8 mouse cellular contexts compared by ENCODE assay signal in the genomic region with DNA sequence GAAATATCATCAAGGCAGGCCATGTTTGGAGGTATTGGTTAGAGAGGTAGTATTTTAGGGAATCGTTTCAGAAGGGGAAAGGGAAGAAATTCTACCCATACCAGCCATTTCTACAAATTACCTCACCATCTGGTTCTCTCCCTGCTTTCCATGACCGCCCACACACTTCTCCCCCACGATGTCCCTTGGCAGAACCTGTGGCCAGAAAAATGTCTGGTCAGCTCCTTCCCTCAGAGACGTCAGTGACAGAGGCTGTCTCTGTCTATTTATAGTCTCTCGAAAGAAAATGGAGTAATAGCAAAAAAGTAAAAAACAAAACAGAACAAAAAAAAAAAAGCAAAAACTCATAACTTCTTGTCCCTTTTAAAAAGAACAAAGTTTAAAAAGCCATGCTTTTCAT. TPM values are rescaled to one million over a fixed set of nuclear protein-coding genes. Genes with fewer than 3 reads are reported as not detected.
DNase-seq lines count a peak whose midpoint lies in the region; ATAC-seq lines count a peak whose summit lies in the region.

No protein-coding gene starts in this region.

- no peak overlapping the region for H3K27ac ChIP-seq in forebrain, embryonic 16.5 days (ENCODE audit: low read length)

- no peak overlapping the region for H3K4me2 ChIP-seq in forebrain, embryonic 16.5 days (ENCODE audit: low read length)

- H3K4me3 ChIP-seq in forebrain, embryonic 16.5 days (replicated peaks; ENCODE audit: low read length): no peak overlapping the region

- no peak for ATAC-seq in forebrain, embryonic 16.5 days
- no peak for ATAC-seq in megakaryocyte, adult 5-6 weeks (ENCODE audit: poor library complexity, severe bottlenecking)

- no peaks in the 10 kb centered on the region for H3K9me3 ChIP-seq in forebrain, embryonic 16.5 days (ENCODE audit: control insufficient read depth, low read length)

- DNase-seq in adrenal gland, adult 2 months: peak; percentile 20
- DNase-seq in adrenal gland, postnatal 25 days: no peak
- peak; percentile 20 to 35 for DNase-seq in kidney, postnatal 36 days
- DNase-seq in kidney, adult 18-20 months: no peak
- DNase-seq in cerebellum, postnatal 25 days: peak; percentile 32 to 65
- peak; percentile 54 for DNase-seq in lung, postnatal 36 days

- H3K4me1 ChIP-seq in forebrain, embryonic 16.5 days (replicated peaks; ENCODE audit: control insufficient read depth, insufficient read depth, low read length): peaks cover 4% of the 10 kb centered on the region; the same call in 1 of the 2 replicates

- no peak overlapping the region for H3K9ac ChIP-seq in forebrain, embryonic 16.5 days (replicated peaks; ENCODE audit: low read depth, low read length)

- H3K36me3 ChIP-seq in forebrain, embryonic 16.5 days (ENCODE audit: control insufficient read depth, insufficient read depth): no peaks in the 10 kb centered on the region

- WGBS in forebrain, embryonic 16.5 days: 82% methylated on average over 5 of the region's 5 CpGs

- no peaks in the 10 kb centered on the region for H3K27me3 ChIP-seq in forebrain, embryonic 16.5 days (replicated peaks; ENCODE audit: control insufficient read depth, insufficient read depth, low read length)

RNA-seq across cellular contexts. Expression of a gene that starts 23.0 kb away (rescaled TPM):
- 100 to 1,000 TPM; 170 to 187 TPM for total RNA-seq in adrenal gland, adult 2 months (2021)
- polyA plus RNA-seq in adrenal gland, adult 2 months (2012; rRNA removed): 19.3 and 22.8 TPM in 2 replicates
- total RNA-seq in adrenal gland, postnatal 25 days (2021): 133 and 164 TPM in 2 replicates
- 241 and 250 TPM in 2 replicates for polyA plus RNA-seq in forebrain, embryonic 16.5 days (2015; fragmentation: Nextera tagmentation; extraction: Ambion mirVana)
- total RNA-seq in megakaryocyte, adult 5-6 weeks (2015): 1,201 and 1,297 TPM in 2 replicates
- total RNA-seq in megakaryocyte, adult 5-6 weeks (2017): 1,894 and 2,105 TPM in 2 replicates

Comparison
In these comparisons a context has a peak if more than half of its experiments do, and no peak if none do; other contexts are left out.
1. DNase-seq: peak in adrenal gland, adult 2 months (single experiment), kidney, postnatal 36 days (2 of 2), cerebellum, postnatal 25 days (2 of 2) and lung, postnatal 36 days (single experiment); none in adrenal gland, postnatal 25 days (single experiment) and kidney, adult 18-20 months (single experiment).